Comparison of ENCODE assay signal across 22 mouse cellular contexts in genomic region chr7:113591557-113592354, GRCm38 (mm10).
DNase-seq lines count a peak whose midpoint lies in the region; ATAC-seq and TF ChIP-seq lines count a peak whose summit lies in the region.
"Had no signal": no experiment of that assay in that cellular context is flagged by ENCODE, and none has a peak within 500 bp of the region (broad histone marks: within the 10 kb centered on the region; RNA-seq: fewer than 3 reads in every experiment).

No protein-coding gene starts in this region.

- no peaks in the 10 kb centered on the region for H3K4me1 ChIP-seq in intestine, embryonic 15.5 days (replicated peaks)
- peaks cover 21% of the 10 kb centered on the region; the same call in 1 of the 2 replicates for H3K4me1 ChIP-seq in intestine, embryonic 16.5 days (ENCODE audit: control insufficient read depth, insufficient read depth, low read length)
- H3K4me1 ChIP-seq in lung, embryonic 15.5 days: peaks cover 13% of the 10 kb centered on the region; the same call in 1 of the 2 replicates
- H3K4me1 ChIP-seq in liver, postnatal 0 days (ENCODE audit: insufficient read depth): no peaks in the 10 kb centered on the region
- H3K4me1 ChIP-seq: forebrain, embryonic 12.5 days; hindbrain, embryonic 15.5 days; liver, embryonic 12.5 days had no signal

- no peak for TF ChIP-seq EP300 in liver, postnatal 0 days (IDR thresholded peaks at IDR 0.05; ENCODE audit: low read depth)

- no peak for DNase-seq in lung, postnatal 36 days
- peak; percentile 52 for DNase-seq in gonadal fat pad, adult 2 months (ENCODE audit: low read depth)
- no peak for DNase-seq in right cerebral cortex, adult 2 months (ENCODE audit: low spot score in 2 of 2)
- DNase-seq in liver, postnatal 0 days: no peak
- DNase-seq: adrenal gland, postnatal 14 days; B cell, adult 2 months; cerebellum, adult 11-12 months; cerebellum, postnatal 25 days; heart, adult 18-20 months; heart, postnatal 36 days; right cerebral cortex, postnatal 4 days; thymus, postnatal 36 days had no signal

- 79% methylated on average over 9 of the region's 9 CpGs for WGBS in intestine, embryonic 15.5 days
- 74% methylated on average over 9 of the region's 9 CpGs for WGBS in intestine, embryonic 16.5 days
- 61% methylated on average over 9 of the region's 9 CpGs for WGBS in lung, embryonic 15.5 days
- 53% methylated on average over 9 of the region's 9 CpGs for WGBS in liver, postnatal 0 days (ENCODE audit: insufficient replicate concordance)

- H3K9ac ChIP-seq in intestine, embryonic 15.5 days: no peak overlapping the region
- no peak overlapping the region for H3K9ac ChIP-seq in intestine, embryonic 16.5 days (ENCODE audit: low read depth, low read length)
- H3K9ac ChIP-seq in lung, embryonic 15.5 days: no peak overlapping the region
- H3K9ac ChIP-seq in liver, postnatal 0 days (replicated peaks): no peak overlapping the region
- H3K9ac ChIP-seq: forebrain, embryonic 12.5 days; hindbrain, embryonic 15.5 days; liver, embryonic 12.5 days; lung, embryonic 14.5 days had no signal

- H3K9me3 ChIP-seq in intestine, embryonic 15.5 days: no peaks in the 10 kb centered on the region
- no peaks in the 10 kb centered on the region for H3K9me3 ChIP-seq in intestine, embryonic 16.5 days (ENCODE audit: control insufficient read depth, low read length)
- H3K9me3 ChIP-seq in lung, embryonic 15.5 days: no peaks in the 10 kb centered on the region
- H3K9me3 ChIP-seq in liver, postnatal 0 days (ENCODE audit: low read length): no peaks in the 10 kb centered on the region
- H3K9me3 ChIP-seq: forebrain, embryonic 12.5 days; hindbrain, embryonic 15.5 days; liver, embryonic 12.5 days had no signal

- no peak overlapping the region for H3K27ac ChIP-seq in intestine, embryonic 15.5 days
- H3K27ac ChIP-seq in intestine, embryonic 16.5 days (ENCODE audit: low read length): no peak overlapping the region; the same call in 1 of the 2 replicates
- H3K27ac ChIP-seq in lung, embryonic 15.5 days: peak overlapping the region; percentile 35; the same call in 1 of the 2 replicates
- no peak overlapping the region for H3K27ac ChIP-seq in liver, postnatal 0 days (ENCODE audit: low read depth)
- H3K27ac ChIP-seq: forebrain, embryonic 12.5 days; hindbrain, embryonic 15.5 days; liver, embryonic 12.5 days; macrophage had no signal

- H3K4me2 ChIP-seq in intestine, embryonic 15.5 days (replicated peaks): no peak overlapping the region
- no peak overlapping the region for H3K4me2 ChIP-seq in intestine, embryonic 16.5 days (ENCODE audit: low read depth, low read length)
- H3K4me2 ChIP-seq in lung, embryonic 15.5 days: no peak overlapping the region
- H3K4me2 ChIP-seq in liver, postnatal 0 days (ENCODE audit: low read depth, low read length): no peak overlapping the region
- H3K4me2 ChIP-seq: forebrain, embryonic 12.5 days; hindbrain, embryonic 15.5 days; liver, embryonic 12.5 days; lung, embryonic 14.5 days; midbrain, embryonic 11.5 days had no signal

- TF ChIP-seq CTCF in liver, postnatal 0 days (IDR thresholded peaks at IDR 0.05; ENCODE audit: low read depth): no peak

- H3K4me3 ChIP-seq in intestine, embryonic 15.5 days (replicated peaks): no peak overlapping the region
- H3K4me3 ChIP-seq in intestine, embryonic 16.5 days (ENCODE audit: low read length): no peak overlapping the region
- no peak overlapping the region for H3K4me3 ChIP-seq in lung, embryonic 15.5 days
- H3K4me3 ChIP-seq in liver, postnatal 0 days (ENCODE audit: low read depth, low read length): no peak overlapping the region
- H3K4me3 ChIP-seq: forebrain, embryonic 12.5 days; hindbrain, embryonic 15.5 days; liver, embryonic 12.5 days had no signal

- no peaks in the 10 kb centered on the region for H3K27me3 ChIP-seq in intestine, embryonic 15.5 days (replicated peaks)
- H3K27me3 ChIP-seq in intestine, embryonic 16.5 days (replicated peaks; ENCODE audit: control insufficient read depth, insufficient read depth, low read length): no peaks in the 10 kb centered on the region
- no peaks in the 10 kb centered on the region for H3K27me3 ChIP-seq in lung, embryonic 15.5 days
- H3K27me3 ChIP-seq in liver, postnatal 0 days (ENCODE audit: insufficient read depth, low read length): no peaks in the 10 kb centered on the region
- H3K27me3 ChIP-seq: forebrain, embryonic 12.5 days; hindbrain, embryonic 15.5 days; liver, embryonic 12.5 days had no signal

- H3K36me3 ChIP-seq in intestine, embryonic 15.5 days: no peaks in the 10 kb centered on the region
- H3K36me3 ChIP-seq in intestine, embryonic 16.5 days (ENCODE audit: control insufficient read depth, insufficient read depth, low read length): no peaks in the 10 kb centered on the region
- no peaks in the 10 kb centered on the region for H3K36me3 ChIP-seq in lung, embryonic 15.5 days
- no peaks in the 10 kb centered on the region for H3K36me3 ChIP-seq in liver, postnatal 0 days (replicated peaks; ENCODE audit: insufficient read depth, low read length)
- H3K36me3 ChIP-seq: forebrain, embryonic 12.5 days; hindbrain, embryonic 15.5 days; liver, embryonic 12.5 days had no signal

- peak; percentile 18; the same call in 1 of the 2 replicates for ATAC-seq in intestine, embryonic 15.5 days
- no peak; the same call in 1 of the 2 replicates for ATAC-seq in intestine, embryonic 16.5 days
- ATAC-seq in lung, embryonic 15.5 days (ENCODE audit: borderline replicate concordance, extremely low read depth, low FRiP score, low TSS enrichment): no peak
- ATAC-seq in liver, postnatal 0 days: no peak
- ATAC-seq: activated CD4-positive, CD25-positive, alpha-beta regulatory T cell, adult 4 months; liver, embryonic 12.5 days had no signal
